Mouse (Mus musculus) central nervous system, embryonic 18 days (tissue): Measurements from ENCODE around the gene Tmprss5. TPM values are rescaled to one million over a fixed set of nuclear protein-coding genes. Genes with fewer than 3 reads are reported as not detected.

Experiments used
- polyA plus RNA-seq: library from polyadenylated mRNA; depleted of rRNA; stranded (reverse); fragments of >200 nt; gene quantifications from 2 replicates; pipeline ENCODE4 v1.2.3, GENCODE M21; 2012; rRNA removed

Gene Tmprss5
- polyA plus RNA-seq, result 1.5 and 1.7 TPM in 2 replicates

DNA sequence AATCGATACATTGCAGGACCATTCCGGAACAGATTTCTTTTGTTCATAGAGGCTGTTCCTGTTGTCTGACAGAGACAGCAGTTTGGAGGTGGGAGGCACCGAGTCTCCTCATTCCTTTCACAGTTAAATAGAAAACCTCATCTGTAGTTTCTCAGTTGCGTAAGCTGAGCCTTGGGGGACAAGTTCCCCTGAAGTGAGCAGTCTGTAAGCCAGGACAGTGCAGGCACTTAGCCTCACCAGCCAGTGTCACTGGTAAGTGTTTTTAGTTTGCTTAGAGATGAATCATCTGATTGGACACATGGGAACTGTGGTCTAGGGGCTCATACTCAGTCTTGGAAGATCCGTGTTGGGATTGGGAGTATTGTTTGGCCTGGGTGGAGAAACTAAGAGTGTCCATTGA is at the start of gene Tmprss5:
Gene Tmprss5, plus strand, starts transcription at position 154 of the 400 bp plus-strand sequence.

GRCm38 (mm10) chr9:49055333-49056205 is 25.5 kb upstream of the Tmprss5 start, which contains the start of gene Zw10:
Gene Zw10 (plus strand): TSS chr9:49055613.

Other genes with a start within 250 kb of the Tmprss5 start
- 3.8 and 4.5 TPM in 2 replicates for gene Zbtb16, start 245.0 kb upstream of the Tmprss5 start, polyA plus RNA-seq
- 6.0 and 6.6 TPM in 2 replicates for gene Htr3a, start 170.2 kb upstream of the Tmprss5 start, polyA plus RNA-seq
- gene Htr3b, start 116.3 kb upstream of the Tmprss5 start, polyA plus RNA-seq, result 0.05 and 0.52 TPM in 2 replicates
- gene Usp28, start 95.9 kb upstream of the Tmprss5 start, polyA plus RNA-seq, result 52.7 and 57.1 TPM in 2 replicates
- gene Zw10, start 25.6 kb upstream of the Tmprss5 start, polyA plus RNA-seq, result 30.2 and 31.4 TPM in 2 replicates
- not detected in 2 replicates for gene Gm4894, start 169.3 kb downstream of the Tmprss5 start, polyA plus RNA-seq